Mouse (Mus musculus) erythroblast, adult 5-6 weeks (primary cell): ENCODE measurements around the gene Tjp2. TPM values are rescaled to one million over a fixed set of nuclear protein-coding genes. Genes with fewer than 3 reads are reported as not detected.
"Not testable (repeated sequence)": the region's sequence is repeated elsewhere in the genome, so short reads cannot be mapped to it uniquely, and the experiment has no call there.

Experiments used
- ATAC-seq: replicated peaks from 2 replicates; pipeline ENCODE4 v1.8.0; 2016; ENCODE audit warnings: moderate number of reproducible peaks, mild to moderate bottlenecking, moderate TSS enrichment, inconsistent platforms; ENCODE audit not compliant: poor library complexity, low FRiP score, severe bottlenecking
- total RNA-seq, 2 experiments: library from RNA; stranded (forward) in 1 of 2; stranded (reverse) in 1 of 2; fragments of 150-400 nt in 1 of 2; fragments of 200-764, 138-1000 nt in 1 of 2; gene quantifications; 2 replicates each; pipeline versions ENCODE4 v1.2.3 to v1.2.4; 2015 to 2017; ENCODE audit warnings: low replicate concordance in 2 of 2

Gene Tjp2
- not detected in 2 replicates for total RNA-seq (2015; ENCODE audit: low replicate concordance)
- 0.17 and 0.98 TPM in 2 replicates for total RNA-seq (2017; ENCODE audit: low replicate concordance)

GRCm38 (mm10) chr19:24224500-24225304, at the start of gene Tjp2:
Gene Tjp2, minus strand, starts transcription at chr19:24225030.
- ATAC-seq = no peak

GRCm38 (mm10) chr19:24274281-24274680, 49.5 kb upstream of the Tjp2 start:
- peak; percentile 42; the same call in 1 of the 2 replicates for ATAC-seq

- ATAC-seq = peak; percentile 95
Measured at GRCm38 (mm10) chr19:24271746-24272426, 47.1 kb upstream of the Tjp2 start.

- no peak for ATAC-seq
Measured at GRCm38 (mm10) chr19:24271326-24271725, 46.5 kb upstream of the Tjp2 start.

- no peak for ATAC-seq
Measured at GRCm38 (mm10) chr19:24268531-24268930, 43.7 kb upstream of the Tjp2 start.

DNA sequence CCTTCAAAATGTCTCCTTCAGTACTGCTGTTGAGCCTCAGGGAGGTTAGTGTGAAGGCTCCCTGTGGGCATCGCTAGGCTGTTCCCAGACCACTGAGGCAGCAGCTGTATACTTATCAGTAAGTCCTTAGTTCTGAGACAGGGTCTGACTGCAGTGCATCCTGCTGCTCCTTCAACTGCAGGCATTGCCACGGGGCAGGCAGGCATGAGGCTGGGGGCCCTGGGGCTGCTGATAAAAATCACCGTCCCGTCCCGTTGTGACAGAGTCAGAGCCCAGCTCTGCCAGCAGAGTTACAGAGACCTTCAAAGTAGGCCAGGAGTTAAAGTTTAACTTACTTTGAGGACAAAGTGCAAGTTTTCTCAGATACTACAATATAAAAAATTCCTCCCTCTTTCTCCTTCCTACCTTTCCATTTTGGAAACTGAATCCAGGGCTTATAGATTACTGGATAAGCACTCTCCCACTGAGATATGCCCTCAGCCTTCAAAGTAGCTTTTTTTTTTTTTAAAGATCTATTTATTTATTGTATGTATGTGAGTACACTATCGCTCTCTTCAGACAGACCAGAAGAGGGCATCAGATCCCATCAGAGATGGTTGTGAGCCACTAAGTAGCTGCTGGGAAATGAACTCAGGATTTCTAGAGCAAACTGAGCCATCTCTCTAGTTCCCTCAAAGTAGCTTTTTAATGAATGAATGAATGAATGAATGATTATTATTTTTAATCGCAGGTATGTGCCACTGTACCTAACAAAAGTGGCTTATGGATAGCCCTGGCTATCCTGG, 41.4 kb upstream of the Tjp2 start:
- ATAC-seq = no peak

- ATAC-seq = peak; percentile 95
Measured at GRCm38 (mm10) chr19:24264991-24265390, 40.2 kb upstream of the Tjp2 start.

- ATAC-seq = no peak
Measured at GRCm38 (mm10) chr19:24262736-24263135, 37.9 kb upstream of the Tjp2 start.

GRCm38 (mm10) chr19:24259390-24260351, 34.8 kb upstream of the Tjp2 start:
- no peak for ATAC-seq

GRCm38 (mm10) chr19:24258368-24258767, 33.5 kb upstream of the Tjp2 start:
- ATAC-seq = no peak

GRCm38 (mm10) chr19:24257962-24258361, 33.1 kb upstream of the Tjp2 start:
- ATAC-seq = no peak

- no peak for ATAC-seq
Measured at GRCm38 (mm10) chr19:24253657-24254260, 28.9 kb upstream of the Tjp2 start.

DNA sequence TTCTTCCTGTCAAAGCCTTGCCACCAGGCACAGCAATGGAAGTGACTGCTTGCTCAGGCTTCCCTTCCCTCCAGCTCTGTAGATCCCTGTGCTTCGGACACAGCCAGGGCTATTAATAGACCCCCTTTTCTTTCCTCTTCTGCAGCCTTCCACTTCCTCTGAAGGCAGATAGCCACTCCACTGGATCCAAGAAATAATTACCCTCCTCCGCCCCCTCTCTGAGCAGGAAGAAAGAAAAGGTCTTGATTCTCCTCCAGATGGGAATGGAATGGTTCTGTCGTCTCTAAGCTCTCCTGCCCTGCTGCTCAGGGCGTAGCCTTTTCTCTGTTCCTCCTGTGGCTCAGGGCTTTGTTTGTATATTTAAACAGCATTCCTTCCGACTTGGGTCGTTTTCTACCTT, 27.0 kb upstream of the Tjp2 start:
- no peak for ATAC-seq

DNA sequence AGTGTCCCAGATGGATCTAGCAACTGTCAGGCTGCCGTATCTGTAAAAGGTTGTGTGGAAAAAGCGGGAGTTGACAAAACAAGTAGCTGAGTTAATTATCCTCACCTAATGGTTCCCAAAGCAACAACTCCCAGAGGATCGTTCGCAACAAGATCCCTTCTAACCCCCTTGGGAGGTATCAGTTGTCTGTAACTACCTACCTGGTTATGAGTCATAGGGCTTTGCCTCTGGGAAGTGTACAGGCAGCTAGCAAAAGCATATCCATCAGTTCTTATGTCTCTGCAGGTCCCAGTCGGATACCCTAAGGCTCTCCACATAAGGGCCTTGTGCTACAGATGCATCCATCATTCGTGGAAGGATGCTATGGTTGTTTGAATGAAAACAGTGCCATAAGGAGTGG, 18.5 kb upstream of the Tjp2 start:
- no peak for ATAC-seq

- no peak for ATAC-seq
Measured at GRCm38 (mm10) chr19:24241799-24242546, 17.1 kb upstream of the Tjp2 start.

DNA sequence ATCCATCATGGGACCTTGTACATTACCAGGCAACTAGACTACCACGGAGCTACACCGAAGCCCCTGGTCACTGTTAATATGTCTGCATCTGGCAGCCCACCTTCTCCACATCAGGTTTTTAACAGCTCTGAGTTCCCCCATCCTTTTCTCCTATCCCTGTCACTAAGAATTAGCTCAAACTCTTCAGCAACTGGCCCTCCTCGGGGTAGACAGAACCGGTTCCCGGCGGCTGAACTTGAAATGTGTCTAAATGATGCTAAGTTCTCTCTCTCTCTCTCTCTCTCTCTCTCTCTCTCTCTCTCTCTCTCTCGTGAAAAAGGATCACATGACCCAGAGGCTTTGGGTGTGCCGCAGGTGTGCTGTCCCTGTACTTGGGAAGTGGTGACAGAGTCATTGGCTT, 16.4 kb upstream of the Tjp2 start:
- no peak for ATAC-seq

GRCm38 (mm10) chr19:24238011-24238410, 13.2 kb upstream of the Tjp2 start:
- no peak for ATAC-seq

- ATAC-seq = not testable (repeated sequence)
Measured at GRCm38 (mm10) chr19:24232356-24232755, 7.5 kb upstream of the Tjp2 start.
